Mouse (Mus musculus) heart, embryonic 11.5 days (tissue): Measurements from ENCODE around the gene Fam83d. TPM values are rescaled to one million over a fixed set of nuclear protein-coding genes. Genes with fewer than 3 reads are reported as not detected.
A peak's percentile ranks its signal among the peaks of the same experiment; 100 is the strongest.

ENCODE experiments used
- ATAC-seq: fragments of 200-750 bp; cut with Nextera tagmentation; replicated peaks from 2 replicates; pipeline ENCODE4 v1.8.0; 2017; ENCODE audit warnings: moderate library complexity; ENCODE audit not compliant: insufficient number of reproducible peaks, low FRiP score, low TSS enrichment
- H3K27ac ChIP-seq: fragments of 300-500 bp; sonication (generic); 2 replicates; pipeline ENCODE4 v1.5.1; 2014; ENCODE audit warnings: mild to moderate bottlenecking, low read depth, low read length
- H3K27me3 ChIP-seq: fragments of 300-500 bp; sonication (generic); 2 replicates; pipeline ENCODE4 v1.6.1; 2014; ENCODE audit warnings: mild to moderate bottlenecking, low read length, mixed read lengths; ENCODE audit not compliant: control insufficient read depth, insufficient read depth
- H3K36me3 ChIP-seq: fragments of 300-500 bp; sonication (generic); 2 replicates; pipeline ENCODE4 v1.6.1; 2014; ENCODE audit warnings: mild to moderate bottlenecking, low read length, moderate library complexity, mixed read lengths; ENCODE audit not compliant: control insufficient read depth, insufficient read depth
- H3K4me1 ChIP-seq: fragments of 300-500 bp; sonication (generic); 2 replicates; pipeline ENCODE4 v1.6.1; 2014; ENCODE audit warnings: low read length; ENCODE audit not compliant: control insufficient read depth, insufficient read depth
- H3K4me2 ChIP-seq: fragments of 300-500 bp; sonication (generic); 2 replicates; pipeline ENCODE4 v1.6.1; 2014; ENCODE audit warnings: mild to moderate bottlenecking, moderate library complexity
- H3K4me3 ChIP-seq: fragments of 300-500 bp; sonication (generic); 2 replicates; pipeline ENCODE4 v1.5.1; 2014; ENCODE audit warnings: low read depth, low read length
- H3K9ac ChIP-seq: fragments of 300-500 bp; sonication (generic); 2 replicates; pipeline ENCODE4 v1.6.1; 2014; ENCODE audit warnings: mild to moderate bottlenecking, low read depth, low read length, moderate library complexity
- H3K9me3 ChIP-seq: fragments of 300-500 bp; sonication (generic); replicated peaks from 2 replicates; pipeline ENCODE4 v1.6.1; 2016; ENCODE audit warnings: low read length; ENCODE audit not compliant: control insufficient read depth
- WGBS: fragments of 180-500 bp; shearing (Covaris S2); extraction: QIAGEN DNeasy Blood & Tissue Kit; methylation state at CpG from one replicate; pipeline ENCODE4 v1.1.7; 2014; ENCODE audit not compliant: insufficient replicate concordance; 5-methylcytosine and 5-hydroxymethylcytosine counted together
- polyA plus RNA-seq: library from polyadenylated mRNA; unstranded; fragments of >200 nt; fragmentation: Nextera tagmentation; extraction: Ambion mirVana; gene quantifications from 2 replicates; pipeline ENCODE4 v1.2.1, GENCODE M21; 2014

Fam83d gene
- polyA plus RNA-seq, 1 experiment from 2014 or later: 50.1 TPM

- H3K27ac ChIP-seq: no peak overlapping the region
- whole genome bisulfite sequencing: 50% methylated on average over 7 of the region's 7 CpGs
- ATAC-seq: no peak
- peaks cover 12% of the 10 kb centered on the region for H3K36me3 ChIP-seq
- no peak overlapping the region for H3K4me2 ChIP-seq
- H3K4me3 ChIP-seq: no peak overlapping the region
- peaks cover 32% of the 10 kb centered on the region for H3K4me1 ChIP-seq
- no peaks in the 10 kb centered on the region for H3K27me3 ChIP-seq
- H3K9ac ChIP-seq: no peak overlapping the region
- H3K9me3 ChIP-seq: no peaks in the 10 kb centered on the region
Observed at GRCm38 (mm10) chr2:158778349-158778748, 10.5 kb downstream of the Fam83d start.

- no peak for ATAC-seq
- 91% methylated on average over 7 of the region's 7 CpGs for WGBS
- H3K9ac ChIP-seq: no peak overlapping the region
- H3K36me3 ChIP-seq: peaks cover 28% of the 10 kb centered on the region
- no peaks in the 10 kb centered on the region for H3K27me3 ChIP-seq
- H3K4me1 ChIP-seq: peaks cover 19% of the 10 kb centered on the region
- no peak overlapping the region for H3K4me3 ChIP-seq
- H3K4me2 ChIP-seq: no peak overlapping the region
- H3K27ac ChIP-seq: no peak overlapping the region
- H3K9me3 ChIP-seq: no peaks in the 10 kb centered on the region
Observed at GRCm38 (mm10) chr2:158781126-158781525, 13.2 kb downstream of the Fam83d start.

GRCm38 (mm10) chr2:158786927-158787795 lies 19.3 kb downstream of the Fam83d start:
- 84% methylated on average over 14 of the region's 14 CpGs for WGBS

GRCm38 (mm10) chr2:158794494-158795004 lies 26.7 kb downstream of the Fam83d start, which contains the start of gene Dhx35:
Gene Dhx35 (plus strand): TSS chr2:158794807.
- peak; percentile 98 for ATAC-seq
- H3K4me2 ChIP-seq: peak within 1 kb of the TSS; percentile 88
- WGBS: under 1% methylated on average over 29 of the region's 33 CpGs
- peak within 1 kb of the TSS; percentile 75 for H3K9ac ChIP-seq
- peak within 1 kb of the TSS; percentile 71 for H3K4me3 ChIP-seq
- 0 out of 2 replicates have a peak, but pooled peaks cover 8% of the 10 kb centered on the region for H3K4me1 ChIP-seq
- peak within 1 kb of the TSS; percentile 73 for H3K27ac ChIP-seq
- no peaks in the 10 kb centered on the region for H3K9me3 ChIP-seq
- H3K27me3 ChIP-seq: no peaks in the 10 kb centered on the region
- H3K36me3 ChIP-seq: no peaks in the 10 kb centered on the region

More at GRCm38 (mm10) chr2:158786927-158787795, 19.3 kb downstream of the Fam83d start:
- no peak overlapping the region for H3K4me2 ChIP-seq
- H3K27me3 ChIP-seq: no peaks in the 10 kb centered on the region
- H3K9me3 ChIP-seq: no peaks in the 10 kb centered on the region
- no peak for ATAC-seq
- no peak overlapping the region for H3K9ac ChIP-seq
- H3K4me3 ChIP-seq: no peak overlapping the region
- peaks cover 19% of the 10 kb centered on the region for H3K36me3 ChIP-seq
- H3K4me1 ChIP-seq: no peaks in the 10 kb centered on the region
- H3K27ac ChIP-seq: no peak overlapping the region

GRCm38 (mm10) chr2:158795043-158795442 lies 27.1 kb downstream of the Fam83d start:
- Histone ChIP-seq H3K27ac (peak overlapping the region; percentile 73), H3K4me2 (peak overlapping the region; percentile 88), H3K9ac (peak overlapping the region; percentile 75), H3K36me3 (peaks cover 5% of the 10 kb centered on the region; the same call in 1 of the 2 replicates), H3K4me3 (peak overlapping the region; percentile 71), H3K9me3 (peaks cover 2% of the 10 kb centered on the region; the same call in 1 of the 2 replicates), H3K27me3 (no peaks in the 10 kb centered on the region), H3K4me1 (0 out of 2 replicates have a peak, but pooled peaks cover 8% of the 10 kb centered on the region)
- peak; percentile 7; the same call in 1 of the 2 replicates for ATAC-seq
- 6% methylated on average over 15 of the region's 15 CpGs for WGBS

- Histone ChIP-seq H3K9ac (no peak overlapping the region), H3K4me1 (0 out of 2 replicates have a peak, but pooled peaks cover 8% of the 10 kb centered on the region), H3K4me3 (no peak overlapping the region), H3K27ac (no peak overlapping the region), H3K4me2 (no peak overlapping the region), H3K27me3 (no peaks in the 10 kb centered on the region), H3K36me3 (peaks cover 6% of the 10 kb centered on the region; the same call in 1 of the 2 replicates), H3K9me3 (peaks cover 2% of the 10 kb centered on the region; the same call in 1 of the 2 replicates)
- ATAC-seq: no peak
- 81% methylated on average over 2 of the region's 2 CpGs for WGBS
Observed at GRCm38 (mm10) chr2:158795875-158796274, 28.0 kb downstream of the Fam83d start.

GRCm38 (mm10) chr2:158799328-158799727 lies 31.4 kb downstream of the Fam83d start:
- no peak overlapping the region for H3K27ac ChIP-seq
- no peak overlapping the region for H3K4me2 ChIP-seq
- 0 out of 2 replicates have a peak, but pooled peaks cover 4% of the 10 kb centered on the region for H3K4me1 ChIP-seq
- H3K9ac ChIP-seq: no peak overlapping the region
- no peaks in the 10 kb centered on the region for H3K27me3 ChIP-seq
- H3K9me3 ChIP-seq: peaks cover 2% of the 10 kb centered on the region; the same call in 1 of the 2 replicates
- H3K4me3 ChIP-seq: no peak overlapping the region
- WGBS: 73% methylated on average over 4 of the region's 4 CpGs
- ATAC-seq: no peak
- peaks cover 11% of the 10 kb centered on the region for H3K36me3 ChIP-seq

GRCm38 (mm10) chr2:158800788-158801187 lies 32.9 kb downstream of the Fam83d start:
- Histone ChIP-seq H3K4me2 (no peak overlapping the region), H3K9me3 (peaks cover 2% of the 10 kb centered on the region; the same call in 1 of the 2 replicates), H3K4me3 (no peak overlapping the region), H3K4me1 (no peaks in the 10 kb centered on the region), H3K27me3 (no peaks in the 10 kb centered on the region), H3K27ac (no peak overlapping the region), H3K36me3 (peaks cover 11% of the 10 kb centered on the region), H3K9ac (no peak overlapping the region)
- 93% methylated on average over 8 of the region's 8 CpGs for WGBS
- ATAC-seq: no peak
